Comparison of ENCODE assay signal across 15 mouse cellular contexts in genomic region chr10:91208899-91209667, GRCm38 (mm10). TPM values are rescaled to one million over a fixed set of nuclear protein-coding genes. Genes with fewer than 3 reads are reported as not detected.
DNase-seq lines count a peak whose midpoint lies in the region; ATAC-seq and TF ChIP-seq lines count a peak whose summit lies in the region.
"Had no signal": no experiment of that assay in that cellular context is flagged by ENCODE, and none has a peak within 500 bp of the region (broad histone marks: within the 10 kb centered on the region; RNA-seq: fewer than 3 reads in every experiment).

No protein-coding gene starts in this region.

- no peak for ATAC-seq in heart, postnatal 0 days (ENCODE audit: insufficient read depth, low read depth)
- ATAC-seq in limb, embryonic 13.5 days (ENCODE audit: low FRiP score, low read depth), result peak; percentile 86
- ATAC-seq: midbrain, embryonic 16.5 days had no signal

- peak overlapping the region; percentile 41; the same call in 1 of the 2 replicates for H3K27ac ChIP-seq in heart, postnatal 0 days (ENCODE audit: low read depth)
- peak overlapping the region; percentile 67; the same call in 1 of the 2 replicates for H3K27ac ChIP-seq in bone marrow, adult 2 months (ENCODE audit: control insufficient read depth, insufficient read depth, low read depth, low read length, poor library complexity)
- H3K27ac ChIP-seq in limb, embryonic 13.5 days, result peak overlapping the region; percentile 75
- H3K27ac ChIP-seq: hindbrain, embryonic 12.5 days; kidney, embryonic 15.5 days; left cerebral cortex, adult 2 months; liver, embryonic 13.5 days had no signal

- H3K36me3 ChIP-seq in heart, postnatal 0 days (replicated peaks; ENCODE audit: control insufficient read depth, insufficient read depth, low read length), result no peaks in the 10 kb centered on the region
- H3K36me3 ChIP-seq in limb, embryonic 13.5 days, result no peaks in the 10 kb centered on the region
- H3K36me3 ChIP-seq: hindbrain, embryonic 12.5 days; kidney, embryonic 15.5 days; liver, embryonic 13.5 days had no signal

- H3K27me3 ChIP-seq in heart, postnatal 0 days (ENCODE audit: control insufficient read depth, insufficient read depth, low read length), result no peaks in the 10 kb centered on the region
- no peaks in the 10 kb centered on the region for H3K27me3 ChIP-seq in limb, embryonic 13.5 days
- H3K27me3 ChIP-seq: hindbrain, embryonic 12.5 days; kidney, embryonic 15.5 days; liver, embryonic 13.5 days had no signal

- 73% methylated on average over 11 of the region's 11 CpGs for WGBS in heart, postnatal 0 days
- 49% methylated on average over 11 of the region's 11 CpGs for WGBS in bone marrow, adult 2 months
- WGBS in limb, embryonic 13.5 days, result 58% methylated on average over 11 of the region's 11 CpGs

- no peak overlapping the region for H3K9ac ChIP-seq in heart, postnatal 0 days (replicated peaks; ENCODE audit: low read depth, low read length)
- H3K9ac ChIP-seq in limb, embryonic 13.5 days, result no peak overlapping the region
- H3K9ac ChIP-seq: hindbrain, embryonic 12.5 days; kidney, embryonic 15.5 days; liver, embryonic 13.5 days had no signal

- no peak for DNase-seq in heart, postnatal 0 days (ENCODE audit: low spot score)
- DNase-seq in heart, postnatal 14 days, result no peak
- DNase-seq in 416B (ENCODE audit: low read depth), result peak; percentile 58
- DNase-seq in urinary bladder, postnatal 10 days (ENCODE audit: low spot score), result no peak
- DNase-seq in frontal cortex, postnatal 10 days (ENCODE audit: low spot score in 2 of 2), result no peak
- DNase-seq: cerebellum, postnatal 25 days; liver, embryonic 13.5 days; right cerebral cortex, postnatal 25 days had no signal

- intact Hi-C loops in heart, postnatal 14 days (cut with DNase I), result no loop called here

- TF ChIP-seq POLR2A in bone marrow, adult 2 months (IDR thresholded peaks at IDR 0.05; ENCODE audit: borderline replicate concordance, control insufficient read depth, low read depth, low read length), result no peak

- no peaks in the 10 kb centered on the region for H3K4me1 ChIP-seq in heart, postnatal 0 days (ENCODE audit: control insufficient read depth, insufficient read depth)
- H3K4me1 ChIP-seq in bone marrow, adult 2 months (ENCODE audit: control insufficient read depth, insufficient read depth, low read length), result peaks cover 5% of the 10 kb centered on the region; the same call in 1 of the 2 replicates
- H3K4me1 ChIP-seq in limb, embryonic 13.5 days, result peaks cover 24% of the 10 kb centered on the region
- H3K4me1 ChIP-seq: hindbrain, embryonic 12.5 days; kidney, embryonic 15.5 days; liver, embryonic 13.5 days had no signal

- no peak for TF ChIP-seq EP300 in heart, postnatal 0 days (IDR thresholded peaks at IDR 0.05; ENCODE audit: low read depth)

- no peak overlapping the region for H3K4me2 ChIP-seq in heart, postnatal 0 days (ENCODE audit: low read depth, low read length)
- H3K4me2 ChIP-seq in limb, embryonic 13.5 days (replicated peaks), result peak overlapping the region; percentile 23; the same call in 1 of the 2 replicates
- H3K4me2 ChIP-seq: heart, embryonic 11.5 days; hindbrain, embryonic 12.5 days; kidney, embryonic 15.5 days; liver, embryonic 13.5 days had no signal

- TF ChIP-seq CTCF in heart, postnatal 0 days (IDR thresholded peaks at IDR 0.05; ENCODE audit: low read depth), result no peak
- TF ChIP-seq CTCF in bone marrow, adult 2 months (IDR thresholded peaks at IDR 0.05; ENCODE audit: control insufficient read depth, insufficient read depth, low read length), result no peak

- no peaks in the 10 kb centered on the region for H3K9me3 ChIP-seq in heart, postnatal 0 days (replicated peaks; ENCODE audit: control insufficient read depth, low read length)
- no peaks in the 10 kb centered on the region for H3K9me3 ChIP-seq in limb, embryonic 13.5 days
- H3K9me3 ChIP-seq: hindbrain, embryonic 12.5 days; kidney, embryonic 15.5 days; liver, embryonic 13.5 days had no signal

- no peak overlapping the region for H3K4me3 ChIP-seq in heart, postnatal 0 days (ENCODE audit: low read depth, low read length)
- no peak overlapping the region for H3K4me3 ChIP-seq in bone marrow, adult 2 months (replicated peaks; ENCODE audit: control insufficient read depth, low read depth, low read length)
- H3K4me3 ChIP-seq in limb, embryonic 13.5 days, result no peak overlapping the region
- H3K4me3 ChIP-seq: hindbrain, embryonic 12.5 days; kidney, embryonic 15.5 days; left cerebral cortex, adult 2 months; liver, embryonic 13.5 days had no signal

RNA-seq across cellular contexts. Expression of gene Tmpo, which starts 28.0 kb away (rescaled TPM):
- total RNA-seq in heart, postnatal 0 days (2014; rRNA removed; ENCODE audit: low replicate concordance), result 114 and 219 TPM in 2 replicates
- 61.6 and 62.8 TPM in 2 replicates for polyA plus RNA-seq in heart, postnatal 0 days (2015; fragmentation: Nextera tagmentation; extraction: Ambion mirVana)
- total RNA-seq in heart, postnatal 14 days (2021), result 10 to 100 TPM; 54.4 to 60.4 TPM
- polyA plus RNA-seq in bone marrow, adult 2 months (2011; ENCODE audit: insufficient read depth, insufficient read length, low replicate concordance, missing spikeins), result 212 and 250 TPM in 2 replicates
- 273 and 275 TPM in 2 replicates for polyA plus RNA-seq in limb, embryonic 13.5 days (2015; fragmentation: Nextera tagmentation; extraction: Ambion mirVana)
